ENCODE assay signal across 9 mouse cellular contexts in the genomic region with DNA sequence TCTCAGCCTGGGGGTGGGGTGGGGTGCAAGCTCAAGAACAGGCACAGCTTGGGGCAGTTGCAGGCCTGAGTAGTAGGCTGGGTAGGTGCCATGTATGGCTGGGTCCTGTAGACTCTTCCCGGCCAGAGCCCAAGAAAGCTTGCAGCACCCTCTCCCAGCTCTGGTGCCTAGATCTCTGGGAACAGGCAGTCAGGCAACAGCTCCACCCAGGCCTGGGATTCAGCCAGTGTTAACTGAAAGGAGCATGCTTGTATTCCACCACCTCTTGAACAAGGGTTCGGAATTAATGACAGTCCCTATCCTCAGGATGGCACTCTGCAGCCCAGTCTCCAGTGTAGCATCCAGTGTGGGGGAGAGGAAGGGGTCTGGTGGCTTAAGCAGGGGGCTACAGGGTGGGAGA. TPM values are rescaled to one million over a fixed set of nuclear protein-coding genes. Genes with fewer than 3 reads are reported as not detected.
DNase-seq lines count a peak whose midpoint lies in the region; ATAC-seq and TF ChIP-seq lines count a peak whose summit lies in the region.
"Had no signal": no experiment of that assay in that cellular context is flagged by ENCODE, and none has a peak within 500 bp of the region (broad histone marks: within the 10 kb centered on the region; RNA-seq: fewer than 3 reads in every experiment).

No protein-coding gene starts in this region.

- no peak overlapping the region; the same call in 1 of the 2 replicates for H3K9ac ChIP-seq in intestine, postnatal 0 days (ENCODE audit: low read depth, low read length)
- H3K9ac ChIP-seq in stomach, embryonic 14.5 days (replicated peaks; ENCODE audit: low read depth, low read length): peak overlapping the region; percentile 25; the same call in 1 of the 2 replicates
- H3K9ac ChIP-seq: midbrain, embryonic 12.5 days had no signal

- no peaks in the 10 kb centered on the region for H3K36me3 ChIP-seq in megakaryocyte, embryonic 14.5 days (replicated peaks; ENCODE audit: low read length)
- H3K36me3 ChIP-seq in intestine, postnatal 0 days (ENCODE audit: control insufficient read depth, insufficient read depth): no peaks in the 10 kb centered on the region
- H3K36me3 ChIP-seq in stomach, embryonic 14.5 days (ENCODE audit: control insufficient read depth, insufficient read depth, low read length): no peaks in the 10 kb centered on the region
- H3K36me3 ChIP-seq: midbrain, embryonic 12.5 days had no signal

- ATAC-seq in megakaryocyte, adult 5-6 weeks (ENCODE audit: poor library complexity, severe bottlenecking): no peak
- no peak for ATAC-seq in intestine, postnatal 0 days
- no peak for ATAC-seq in stomach, embryonic 14.5 days (ENCODE audit: insufficient number of reproducible peaks, insufficient read depth, low FRiP score, low read depth)

- H3K27ac ChIP-seq in intestine, postnatal 0 days (ENCODE audit: low read depth, low read length): peak overlapping the region; percentile 71
- H3K27ac ChIP-seq in stomach, embryonic 14.5 days (ENCODE audit: low read length): peak overlapping the region; percentile 97
- H3K27ac ChIP-seq: midbrain, embryonic 12.5 days had no signal

- H3K9me3 ChIP-seq in megakaryocyte, embryonic 14.5 days: 0 out of 2 replicates have a peak, but pooled peaks cover 2% of the 10 kb centered on the region
- no peaks in the 10 kb centered on the region for H3K9me3 ChIP-seq in intestine, postnatal 0 days (ENCODE audit: control insufficient read depth)
- no peaks in the 10 kb centered on the region for H3K9me3 ChIP-seq in stomach, embryonic 14.5 days (ENCODE audit: control insufficient read depth, low read depth, low read length)
- H3K9me3 ChIP-seq: midbrain, embryonic 12.5 days had no signal

- H3K4me3 ChIP-seq in megakaryocyte, embryonic 14.5 days (replicated peaks): peak overlapping the region; percentile 64
- no peak overlapping the region for H3K4me3 ChIP-seq in intestine, postnatal 0 days (ENCODE audit: low read depth, low read length)
- no peak overlapping the region for H3K4me3 ChIP-seq in stomach, embryonic 14.5 days (ENCODE audit: low read depth, low read length)
- H3K4me3 ChIP-seq: midbrain, embryonic 12.5 days had no signal

- WGBS in intestine, postnatal 0 days: 84% methylated on average over 2 of the region's 2 CpGs
- WGBS in stomach, embryonic 14.5 days: 81% methylated on average over 2 of the region's 2 CpGs

- H3K27me3 ChIP-seq in megakaryocyte, embryonic 14.5 days (replicated peaks): no peaks in the 10 kb centered on the region
- no peaks in the 10 kb centered on the region for H3K27me3 ChIP-seq in intestine, postnatal 0 days (replicated peaks; ENCODE audit: control insufficient read depth, insufficient read depth, low read length)
- no peaks in the 10 kb centered on the region for H3K27me3 ChIP-seq in stomach, embryonic 14.5 days (ENCODE audit: control insufficient read depth, insufficient read depth, low read length)

- no peak overlapping the region for H3K4me2 ChIP-seq in intestine, postnatal 0 days (replicated peaks; ENCODE audit: low read depth)
- no peak overlapping the region for H3K4me2 ChIP-seq in stomach, embryonic 14.5 days (replicated peaks; ENCODE audit: low read depth, low read length)
- H3K4me2 ChIP-seq: midbrain, embryonic 12.5 days had no signal

- DNase-seq in cerebellum, postnatal 10 days: peak; percentile 48 to 51
- DNase-seq in cerebellum, postnatal 36 days: no peak
- DNase-seq in Muller cell, postnatal 12 days (ENCODE audit: inconsistent ontology term): no peak
- no peak for DNase-seq in frontal cortex, adult 2 months (ENCODE audit: extremely low spot score in 1 of 2, low spot score in 1 of 2)

- TF ChIP-seq CTCF in intestine, postnatal 0 days (IDR thresholded peaks at IDR 0.05; ENCODE audit: low read depth): no peak

- H3K4me1 ChIP-seq in megakaryocyte, embryonic 14.5 days: peaks cover 93% of the 10 kb centered on the region
- H3K4me1 ChIP-seq in intestine, postnatal 0 days (replicated peaks; ENCODE audit: control insufficient read depth, insufficient read depth, low read length): peaks cover 39% of the 10 kb centered on the region
- peaks cover 44% of the 10 kb centered on the region for H3K4me1 ChIP-seq in stomach, embryonic 14.5 days (ENCODE audit: control insufficient read depth, insufficient read depth, low read length)

RNA-seq across cellular contexts. Expression of a gene that starts 20.7 kb away (rescaled TPM):
- polyA plus RNA-seq in megakaryocyte, embryonic 14.5 days (2012; ENCODE audit: insufficient read depth, low replicate concordance): 95.0 and 304 TPM in 2 replicates
- 11.4 and 11.9 TPM in 2 replicates for total RNA-seq in megakaryocyte, adult 5-6 weeks (2015)
- total RNA-seq in megakaryocyte, adult 5-6 weeks (2017): 7.6 and 10.5 TPM in 2 replicates
- polyA plus RNA-seq in intestine, postnatal 0 days (2015; fragmentation: Nextera tagmentation; extraction: Ambion mirVana): 29.1 and 32.9 TPM in 2 replicates
- polyA plus RNA-seq in stomach, embryonic 14.5 days (2014; fragmentation: Nextera tagmentation; extraction: Ambion mirVana): 46.2 and 51.9 TPM in 2 replicates
- polyA plus RNA-seq in frontal cortex, adult 2 months (2012; rRNA removed): 35.4 and 38.4 TPM in 2 replicates

Comparison
In these comparisons a context has a peak if more than half of its experiments do, and no peak if none do; other contexts are left out.
1. DNase-seq: peak in cerebellum, postnatal 10 days (2 of 2); none in cerebellum, postnatal 36 days (0 of 2), Muller cell, postnatal 12 days (single experiment) and frontal cortex, adult 2 months (0 of 2).